Mouse (Mus musculus): ENCODE measurements around the gene Fars2. TPM values are rescaled to one million over a fixed set of nuclear protein-coding genes. Genes with fewer than 3 reads are reported as not detected.
"Not testable (repeated sequence)": the region's sequence is repeated elsewhere in the genome, so short reads cannot be mapped to it uniquely, and the experiment has no call there.

The Fars2 gene
- polyA plus RNA-seq, 1 experiment from 2014 or later: 33.5 TPM

GRCm38 (mm10) chr13:36419357-36419756, 302.1 kb downstream of the Fars2 start:
- H3K4me1 ChIP-seq (replicated peaks): no peaks in the 10 kb centered on the region

DNA sequence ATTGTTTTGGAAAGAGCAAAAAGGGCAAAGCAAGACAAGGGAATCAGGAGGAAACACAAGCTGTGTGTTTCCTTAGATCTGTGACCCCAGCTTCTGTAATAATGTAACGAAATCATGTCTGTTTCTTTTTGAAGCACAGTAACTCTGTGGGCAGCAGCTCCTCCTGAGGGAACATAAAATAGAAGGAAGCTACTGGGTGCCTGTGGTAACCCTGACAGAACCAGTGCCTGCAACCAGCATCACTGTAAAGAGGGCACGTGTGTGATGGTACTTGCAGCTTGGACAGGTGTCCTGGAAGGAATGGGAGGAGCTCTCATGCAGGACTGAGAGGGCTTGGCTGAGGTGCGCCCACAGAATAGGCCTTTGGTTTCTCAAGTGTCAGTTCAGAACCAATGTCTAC, 305.2 kb downstream of the Fars2 start:
- H3K4me2 ChIP-seq: no peak overlapping the region
- H3K9me3 ChIP-seq: no peaks in the 10 kb centered on the region
- ATAC-seq (ENCODE audit: low FRiP score): no peak
- H3K4me3 ChIP-seq: no peak overlapping the region
- H3K27ac ChIP-seq: no peak overlapping the region
- 0 out of 2 replicates have a peak, but pooled peaks cover 3% of the 10 kb centered on the region for H3K36me3 ChIP-seq
- no peaks in the 10 kb centered on the region for H3K4me1 ChIP-seq (replicated peaks)
- no peaks in the 10 kb centered on the region for H3K27me3 ChIP-seq
- no peak overlapping the region for H3K9ac ChIP-seq
- WGBS: 84% methylated on average over 3 of the region's 3 CpGs

More at GRCm38 (mm10) chr13:36419357-36419756, 302.1 kb downstream of the Fars2 start:
- H3K4me2 ChIP-seq: no peak overlapping the region
- H3K36me3 ChIP-seq: 0 out of 2 replicates have a peak, but pooled peaks cover 3% of the 10 kb centered on the region
- H3K27ac ChIP-seq: no peak overlapping the region
- no peak overlapping the region for H3K4me3 ChIP-seq
- no peak overlapping the region for H3K9ac ChIP-seq
- H3K9me3 ChIP-seq: no peaks in the 10 kb centered on the region
- H3K27me3 ChIP-seq: no peaks in the 10 kb centered on the region
- ATAC-seq (ENCODE audit: low FRiP score): no peak

- not testable (repeated sequence) for H3K27ac ChIP-seq; H3K9me3 ChIP-seq; H3K9ac ChIP-seq; H3K4me2 ChIP-seq; H3K4me3 ChIP-seq; H3K27me3 ChIP-seq; H3K36me3 ChIP-seq; ATAC-seq (ENCODE audit: low FRiP score)
- peaks cover 12% of the 10 kb centered on the region; the same call in 1 of the 2 replicates for H3K4me1 ChIP-seq (replicated peaks)
- WGBS: 82% methylated on average over 17 of the region's 17 CpGs
Measured at GRCm38 (mm10) chr13:36425824-36426705, 308.9 kb downstream of the Fars2 start.

GRCm38 (mm10) chr13:36429500-36430189, 312.4 kb downstream of the Fars2 start:
- Histone ChIP-seq H3K4me3 (no peak overlapping the region), H3K27me3 (no peaks in the 10 kb centered on the region), H3K36me3 (no peaks in the 10 kb centered on the region), H3K4me2 (no peak overlapping the region), H3K27ac (no peak overlapping the region), H3K9ac (no peak overlapping the region), H3K4me1 (replicated peaks) (peaks cover 12% of the 10 kb centered on the region; the same call in 1 of the 2 replicates), H3K9me3 (no peaks in the 10 kb centered on the region)
- 73% methylated on average over 7 of the region's 7 CpGs for WGBS
- ATAC-seq (ENCODE audit: low FRiP score): peak; percentile 70

- Histone ChIP-seq H3K9me3 (no peaks in the 10 kb centered on the region), H3K36me3 (no peaks in the 10 kb centered on the region), H3K27ac (no peak overlapping the region; the same call in 1 of the 2 replicates), H3K27me3 (no peaks in the 10 kb centered on the region), H3K9ac (no peak overlapping the region), H3K4me3 (no peak overlapping the region), H3K4me2 (no peak overlapping the region), H3K4me1 (replicated peaks) (peaks cover 12% of the 10 kb centered on the region; the same call in 1 of the 2 replicates)
- 71% methylated on average over 6 of the region's 6 CpGs for WGBS
- peak; percentile 21; the same call in 1 of the 2 replicates for ATAC-seq (ENCODE audit: low FRiP score)
Measured at GRCm38 (mm10) chr13:36430420-36431114, 313.4 kb downstream of the Fars2 start.

GRCm38 (mm10) chr13:36431974-36432518, 314.8 kb downstream of the Fars2 start:
- H3K9ac ChIP-seq: no peak overlapping the region
- peaks cover 12% of the 10 kb centered on the region; the same call in 1 of the 2 replicates for H3K4me1 ChIP-seq (replicated peaks)
- 88% methylated on average over 8 of the region's 8 CpGs for WGBS
- ATAC-seq (ENCODE audit: low FRiP score): no peak
- H3K4me2 ChIP-seq: no peak overlapping the region
- H3K4me3 ChIP-seq: no peak overlapping the region
- H3K9me3 ChIP-seq: no peaks in the 10 kb centered on the region
- no peaks in the 10 kb centered on the region for H3K27me3 ChIP-seq
- no peaks in the 10 kb centered on the region for H3K36me3 ChIP-seq
- no peak overlapping the region for H3K27ac ChIP-seq

DNA sequence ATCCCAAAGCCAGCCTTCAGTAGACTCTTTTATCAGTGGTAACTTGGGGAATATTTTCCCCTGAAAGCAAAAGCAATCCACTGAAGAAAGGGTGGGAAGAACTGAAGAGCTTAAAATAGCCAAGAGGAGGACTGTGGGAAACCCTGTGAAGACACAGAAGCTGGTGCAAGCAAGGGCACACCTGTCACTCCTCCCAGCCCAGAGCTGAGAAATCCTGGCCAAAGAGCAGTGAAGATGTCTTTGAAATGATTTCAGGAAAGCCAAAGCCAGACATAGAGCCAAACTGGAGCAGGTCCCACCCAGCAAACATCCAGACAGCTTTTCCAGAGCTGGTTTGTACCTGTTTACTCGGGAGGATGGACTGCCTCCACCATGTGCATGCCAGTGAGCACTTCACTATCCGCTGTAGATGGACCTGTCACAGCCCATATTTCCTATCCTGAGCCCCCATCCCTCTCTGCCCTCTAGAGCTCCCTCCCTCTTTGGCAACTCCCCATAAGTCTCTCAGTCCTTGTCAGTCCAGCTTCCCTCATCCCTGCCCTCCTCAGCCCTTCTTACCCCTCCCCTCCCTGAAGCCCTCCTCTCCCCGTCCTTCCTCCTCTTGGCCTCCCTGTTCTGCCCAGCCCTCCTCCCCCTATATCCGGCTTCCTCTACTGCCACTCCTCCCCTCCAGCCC, 327.7 kb downstream of the Fars2 start:
- H3K27me3 ChIP-seq: peaks cover 22% of the 10 kb centered on the region
- no peak overlapping the region for H3K4me2 ChIP-seq
- no peak overlapping the region for H3K9ac ChIP-seq
- no peaks in the 10 kb centered on the region for H3K36me3 ChIP-seq
- H3K9me3 ChIP-seq: no peaks in the 10 kb centered on the region
- 54% methylated on average over 4 of the region's 4 CpGs for WGBS
- no peak overlapping the region for H3K4me3 ChIP-seq
- no peak for ATAC-seq (ENCODE audit: low FRiP score)
- H3K27ac ChIP-seq: no peak overlapping the region
- H3K4me1 ChIP-seq (replicated peaks): peaks cover 3% of the 10 kb centered on the region; the same call in 1 of the 2 replicates

- Histone ChIP-seq H3K4me2 (no peak overlapping the region), H3K9me3 (no peaks in the 10 kb centered on the region), H3K27me3 (peaks cover 24% of the 10 kb centered on the region), H3K9ac (no peak overlapping the region), H3K4me3 (no peak overlapping the region), H3K36me3 (no peaks in the 10 kb centered on the region), H3K27ac (no peak overlapping the region), H3K4me1 (replicated peaks) (peaks cover 3% of the 10 kb centered on the region; the same call in 1 of the 2 replicates)
- no peak for ATAC-seq (ENCODE audit: low FRiP score)
- WGBS: 39% methylated on average over 4 of the region's 4 CpGs
Measured at GRCm38 (mm10) chr13:36447947-36448346, 330.7 kb downstream of the Fars2 start.

- 73% methylated on average over 7 of the region's 7 CpGs for WGBS
- H3K9ac ChIP-seq: no peak overlapping the region
- ATAC-seq (ENCODE audit: low FRiP score): no peak
- no peaks in the 10 kb centered on the region for H3K9me3 ChIP-seq
- H3K4me1 ChIP-seq (replicated peaks): peaks cover 3% of the 10 kb centered on the region; the same call in 1 of the 2 replicates
- H3K36me3 ChIP-seq: no peaks in the 10 kb centered on the region
- no peak overlapping the region for H3K4me2 ChIP-seq
- no peak overlapping the region for H3K27ac ChIP-seq
- peaks cover 18% of the 10 kb centered on the region for H3K27me3 ChIP-seq
- no peak overlapping the region for H3K4me3 ChIP-seq
Measured at GRCm38 (mm10) chr13:36448565-36448964, 331.4 kb downstream of the Fars2 start.

GRCm38 (mm10) chr13:36451437-36451836, 334.2 kb downstream of the Fars2 start:
- H3K9ac ChIP-seq: no peak overlapping the region
- no peak overlapping the region for H3K4me3 ChIP-seq
- no peak overlapping the region for H3K27ac ChIP-seq
- H3K9me3 ChIP-seq: no peaks in the 10 kb centered on the region
- ATAC-seq (ENCODE audit: low FRiP score): no peak
- peaks cover 3% of the 10 kb centered on the region; the same call in 1 of the 2 replicates for H3K4me1 ChIP-seq (replicated peaks)
- H3K27me3 ChIP-seq: peaks cover 12% of the 10 kb centered on the region
- WGBS: 77% methylated on average over 3 of the region's 3 CpGs
- H3K4me2 ChIP-seq: no peak overlapping the region
- H3K36me3 ChIP-seq: no peaks in the 10 kb centered on the region

DNA sequence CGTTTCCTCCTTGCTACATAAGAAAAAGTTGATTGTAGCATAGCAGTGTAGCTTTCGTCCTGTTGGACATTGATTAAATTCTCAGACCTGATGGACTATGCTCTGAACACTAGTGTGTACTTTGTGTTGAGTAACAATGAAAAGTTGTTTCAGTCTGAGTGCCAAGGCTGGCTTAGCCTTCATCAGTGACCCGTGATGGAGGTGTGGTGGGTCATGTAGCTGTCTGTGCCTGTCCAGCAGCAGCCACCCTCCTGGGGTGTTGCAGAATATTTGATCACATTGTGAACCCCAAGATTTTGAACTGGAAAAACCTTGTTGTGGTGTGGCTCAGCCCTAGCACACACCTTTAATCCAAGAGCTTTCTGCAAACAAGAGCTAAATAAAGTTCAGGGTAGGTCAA, 343.3 kb downstream of the Fars2 start:
- Histone ChIP-seq H3K27ac (no peak overlapping the region), H3K27me3 (no peaks in the 10 kb centered on the region), H3K4me3 (no peak overlapping the region), H3K9me3 (no peaks in the 10 kb centered on the region), H3K36me3 (no peaks in the 10 kb centered on the region), H3K4me2 (no peak overlapping the region), H3K9ac (no peak overlapping the region), H3K4me1 (replicated peaks) (no peaks in the 10 kb centered on the region)
- WGBS: 71% methylated on average over 3 of the region's 3 CpGs
- no peak for ATAC-seq (ENCODE audit: low FRiP score)

All from hindbrain, embryonic 13.5 days (tissue).